Mouse (Mus musculus) hindbrain, postnatal 0 days (tissue): ENCODE measurements around the gene Nnat. TPM values are rescaled to one million over a fixed set of nuclear protein-coding genes. Genes with fewer than 3 reads are reported as not detected.
"Not testable (repeated sequence)": the region's sequence is repeated elsewhere in the genome, so short reads cannot be mapped to it uniquely, and the experiment has no call there.

Experiments
- ATAC-seq: fragments of 200-750 bp; cut with Nextera tagmentation; 2 replicates; pipeline ENCODE4 v1.8.0; 2017; ENCODE audit warnings: mild to moderate bottlenecking, moderate TSS enrichment, moderate library complexity
- DNase-seq: peaks from one replicate; pipeline ENCODE4 v3.0.0-alpha.2; 2015; ENCODE audit warnings: low spot score
- H3K27ac ChIP-seq: fragments of 300-500 bp; sonication (generic); 2 replicates; pipeline ENCODE4 v1.5.1; 2014; ENCODE audit warnings: mild to moderate bottlenecking
- H3K27me3 ChIP-seq: fragments of 300-500 bp; sonication (generic); 2 replicates; pipeline ENCODE4 v1.6.1; 2014; ENCODE audit warnings: low read length, mixed read lengths; ENCODE audit not compliant: insufficient read depth
- H3K36me3 ChIP-seq: fragments of 300-500 bp; sonication (generic); 2 replicates; pipeline ENCODE4 v1.6.1; 2014; ENCODE audit warnings: low read length, mixed read lengths; ENCODE audit not compliant: insufficient read depth
- H3K4me1 ChIP-seq: fragments of 300-500 bp; sonication (generic); 2 replicates; pipeline ENCODE4 v1.6.1; 2014; ENCODE audit warnings: antibody characterized with exemption, low read length, mixed read lengths; ENCODE audit not compliant: insufficient read depth
- H3K4me2 ChIP-seq: fragments of 300-500 bp; sonication (generic); 2 replicates; pipeline ENCODE4 v1.6.1; 2014; ENCODE audit warnings: low read depth, mild to moderate bottlenecking, low read length, moderate library complexity, mixed read lengths
- H3K4me3 ChIP-seq: fragments of 300-500 bp; sonication (generic); 2 replicates; pipeline ENCODE4 v1.5.1; 2014; ENCODE audit warnings: low read length
- H3K9ac ChIP-seq: fragments of 300-500 bp; sonication (generic); replicated peaks from 2 replicates; pipeline ENCODE4 v1.6.1; 2014; ENCODE audit warnings: mild to moderate bottlenecking, low read length, moderate library complexity, mixed read lengths
- H3K9me3 ChIP-seq: fragments of 300-500 bp; sonication (generic); 2 replicates; pipeline ENCODE4 v1.6.1; 2016; ENCODE audit warnings: low read length, mixed read lengths
- CTCF ChIP-seq: IDR thresholded peaks from 2 replicates; pipeline ENCODE4 v1.5.1; 2016; ENCODE audit warnings: antibody characterized with exemption, control low read depth, low read depth
- WGBS: fragments of 180-500 bp; shearing (Covaris S2); extraction: QIAGEN DNeasy Blood & Tissue Kit; methylation state at CpG from one replicate; pipeline ENCODE4 v1.1.7; 2014; 5-methylcytosine and 5-hydroxymethylcytosine counted together
- polyA plus RNA-seq: library from polyadenylated mRNA; unstranded; fragments of >200 nt; fragmentation: Nextera tagmentation; extraction: Ambion mirVana; gene quantifications from 2 replicates; pipeline ENCODE4 v1.2.1, GENCODE M21; 2015
- total RNA-seq: library from RNA; depleted of rRNA; stranded (reverse); fragments of >200 nt; gene quantifications from 2 replicates; pipeline ENCODE4 v1.2.3, GENCODE M21; 2014

Nnat gene
- total and polyA plus RNA-seq, 2 experiments from 2014 or later = 5,840 to 8,203 TPM

DNA sequence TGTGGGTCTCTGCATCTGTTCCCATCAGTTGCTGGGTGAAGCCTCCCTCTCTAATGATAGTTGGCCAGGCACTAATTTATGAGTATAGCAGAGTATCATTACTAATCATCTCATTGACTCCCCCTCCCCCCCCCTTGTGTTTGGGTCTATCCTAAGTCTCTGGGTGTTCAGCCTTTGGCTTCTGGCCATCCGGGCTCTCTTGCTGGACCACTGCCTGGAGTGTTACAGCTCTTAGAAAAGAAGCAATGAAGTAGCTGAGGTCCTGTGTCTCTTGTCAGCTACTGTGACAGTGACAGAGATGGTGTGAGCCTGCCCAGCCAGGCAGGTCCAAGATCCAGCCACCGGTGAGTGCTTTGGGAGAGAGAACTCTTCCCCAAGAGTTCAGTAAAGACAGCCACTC is 12.9 kb downstream of the Nnat start:
- Histone ChIP-seq H3K4me1 (no peaks in the 10 kb centered on the region), H3K36me3 (no peaks in the 10 kb centered on the region), H3K27ac (no peak overlapping the region), H3K4me2 (no peak overlapping the region), H3K9ac (no peak overlapping the region), H3K27me3 (no peaks in the 10 kb centered on the region), H3K9me3 (no peaks in the 10 kb centered on the region), H3K4me3 (no peak overlapping the region)
- 56% methylated on average over 2 of the region's 2 CpGs for WGBS
- no peak for ATAC-seq
- peak; percentile 51 for DNase-seq
- no peak for TF ChIP-seq CTCF

DNA sequence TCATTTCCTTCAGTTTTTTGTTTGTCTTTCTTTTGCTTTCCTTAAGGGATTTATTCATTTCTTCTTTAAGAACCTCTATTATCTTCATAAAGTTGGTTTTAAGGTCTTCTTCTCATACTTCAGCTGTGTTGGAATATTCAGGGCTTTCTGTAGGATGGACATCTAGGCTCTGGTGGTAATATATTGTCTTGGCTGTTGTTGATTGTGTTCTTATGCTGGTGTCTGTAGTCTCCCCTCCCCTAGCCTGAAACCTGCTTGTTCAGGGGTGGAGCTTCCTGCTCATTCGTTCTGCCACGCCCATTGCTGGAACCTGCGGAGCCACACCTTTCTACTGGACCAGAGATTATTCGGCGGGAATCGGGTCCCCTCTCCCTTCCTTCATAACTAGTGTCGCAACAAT is 25.5 kb downstream of the Nnat start:
- ATAC-seq, H3K4me2 ChIP-seq, H3K9ac ChIP-seq, H3K9me3 ChIP-seq, H3K4me1 ChIP-seq, H3K4me3 ChIP-seq, H3K36me3 ChIP-seq, DNase-seq, H3K27ac ChIP-seq, H3K27me3 ChIP-seq: not testable (repeated sequence)
- WGBS = 32% methylated on average over 7 of the region's 7 CpGs

DNA sequence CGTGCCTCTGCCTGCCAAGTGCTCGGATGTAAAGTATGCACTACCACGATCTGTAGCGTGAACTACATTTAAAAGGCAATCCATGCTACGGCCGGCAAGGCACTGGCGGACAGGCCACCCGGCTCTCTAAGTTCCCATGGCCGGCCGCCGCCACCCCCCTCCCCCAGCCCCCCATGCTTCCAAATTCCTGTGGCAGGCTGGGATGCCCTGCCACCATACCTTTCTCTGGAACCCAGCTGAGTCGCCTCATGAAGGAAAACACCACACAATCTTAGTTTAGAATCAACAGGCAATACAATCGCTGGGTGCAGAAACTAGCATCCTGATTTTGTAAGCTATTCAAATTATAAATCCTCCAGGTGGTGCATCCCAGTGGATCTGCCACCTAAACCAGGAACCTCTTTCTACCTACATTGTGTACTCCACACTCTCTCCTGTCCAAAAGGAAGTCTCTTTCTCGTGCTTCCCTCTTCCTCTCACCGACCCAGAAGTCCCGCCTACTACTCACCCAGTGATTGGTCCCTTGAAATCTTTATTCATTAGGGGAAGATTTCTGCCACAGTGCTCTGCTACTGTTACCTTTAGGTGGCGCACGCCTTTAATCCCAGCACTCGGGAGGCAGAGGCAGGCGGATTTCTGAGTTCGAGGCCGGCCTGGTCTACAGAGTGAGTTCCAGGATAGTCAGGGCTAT is 37.1 kb downstream of the Nnat start:
- TF ChIP-seq CTCF = no peak
- ATAC-seq (no peak), DNase-seq (no peak)
- no peak overlapping the region for H3K4me2 ChIP-seq
- H3K36me3 ChIP-seq = no peaks in the 10 kb centered on the region
- WGBS = 59% methylated on average over 22 of the region's 22 CpGs
- H3K27me3 ChIP-seq = no peaks in the 10 kb centered on the region
- no peak overlapping the region for H3K9ac ChIP-seq
- H3K4me1 ChIP-seq = no peaks in the 10 kb centered on the region
- no peak overlapping the region for H3K27ac ChIP-seq
- H3K9me3 ChIP-seq = no peaks in the 10 kb centered on the region
- no peak overlapping the region for H3K4me3 ChIP-seq

DNA sequence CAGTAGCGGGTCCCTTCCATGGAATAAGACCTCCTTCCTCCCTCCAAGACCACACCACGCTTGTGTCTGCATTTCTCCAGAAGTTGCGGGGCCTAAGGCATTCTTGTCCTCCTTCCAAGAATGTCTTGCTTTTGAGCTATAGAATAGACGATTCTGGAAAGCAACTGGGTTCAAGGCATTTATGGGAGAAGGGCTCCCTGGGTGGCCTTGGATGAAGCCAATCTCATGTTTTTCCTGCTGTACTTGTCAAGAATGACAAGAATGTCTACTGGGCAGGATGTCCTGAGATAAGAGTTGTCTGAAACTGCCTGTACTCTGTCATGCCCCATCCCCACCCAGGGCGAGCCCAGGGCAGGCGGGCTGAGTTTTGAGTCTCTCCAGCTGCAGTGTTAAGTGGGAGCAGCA is 41.6 kb downstream of the Nnat start:
- Histone ChIP-seq H3K36me3 (no peaks in the 10 kb centered on the region), H3K9me3 (no peaks in the 10 kb centered on the region), H3K4me3 (no peak overlapping the region), H3K27me3 (no peaks in the 10 kb centered on the region), H3K9ac (no peak overlapping the region), H3K4me2 (no peak overlapping the region), H3K4me1 (no peaks in the 10 kb centered on the region), H3K27ac (no peak overlapping the region)
- 80% methylated on average over 6 of the region's 6 CpGs for WGBS
- TF ChIP-seq CTCF = no peak
- DNase-seq = no peak
- ATAC-seq = no peak

DNA sequence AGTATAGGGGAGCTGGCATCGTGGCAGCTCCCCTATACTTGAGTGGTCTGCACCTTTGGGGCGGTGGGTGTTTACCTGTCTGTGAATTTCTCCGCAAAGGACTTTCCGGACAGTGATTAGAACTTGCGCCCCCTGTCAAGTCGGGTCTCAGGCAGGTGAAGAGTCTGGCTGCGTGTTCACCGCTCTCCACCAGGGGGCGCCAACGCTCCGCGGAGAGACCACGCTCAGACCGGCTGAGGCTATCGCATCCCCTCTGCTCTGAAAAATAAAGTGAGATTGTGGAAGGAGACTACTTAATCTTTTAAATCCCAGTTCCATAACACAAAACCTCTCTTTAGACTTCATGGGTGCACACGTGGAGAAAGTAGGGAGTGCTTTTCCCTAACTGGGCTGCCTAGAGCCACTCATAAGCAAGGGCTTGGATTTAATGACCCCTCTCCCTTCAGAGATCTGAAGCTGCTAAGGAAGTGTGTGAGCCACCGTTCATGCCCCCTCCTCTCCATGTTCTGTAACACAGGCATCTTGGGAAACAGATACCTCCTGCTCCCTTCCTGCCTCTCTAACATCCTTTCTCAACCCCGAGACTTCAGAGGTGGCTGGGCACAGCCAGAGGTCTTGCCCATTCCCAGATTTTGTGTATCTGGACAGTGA is 45.3 kb downstream of the Nnat start:
- peak; percentile 69; the same call in 1 of the 2 replicates for ATAC-seq
- DNase-seq = peak; percentile 86
- Histone ChIP-seq H3K4me3 (no peak overlapping the region), H3K9ac (no peak overlapping the region), H3K9me3 (no peaks in the 10 kb centered on the region), H3K27me3 (no peaks in the 10 kb centered on the region), H3K4me2 (no peak overlapping the region), H3K4me1 (0 out of 2 replicates have a peak, but pooled peaks cover 3% of the 10 kb centered on the region), H3K36me3 (no peaks in the 10 kb centered on the region), H3K27ac (no peak overlapping the region)
- 6% methylated on average over 18 of the region's 18 CpGs for whole genome bisulfite sequencing
- TF ChIP-seq CTCF = peak; percentile 99

DNA sequence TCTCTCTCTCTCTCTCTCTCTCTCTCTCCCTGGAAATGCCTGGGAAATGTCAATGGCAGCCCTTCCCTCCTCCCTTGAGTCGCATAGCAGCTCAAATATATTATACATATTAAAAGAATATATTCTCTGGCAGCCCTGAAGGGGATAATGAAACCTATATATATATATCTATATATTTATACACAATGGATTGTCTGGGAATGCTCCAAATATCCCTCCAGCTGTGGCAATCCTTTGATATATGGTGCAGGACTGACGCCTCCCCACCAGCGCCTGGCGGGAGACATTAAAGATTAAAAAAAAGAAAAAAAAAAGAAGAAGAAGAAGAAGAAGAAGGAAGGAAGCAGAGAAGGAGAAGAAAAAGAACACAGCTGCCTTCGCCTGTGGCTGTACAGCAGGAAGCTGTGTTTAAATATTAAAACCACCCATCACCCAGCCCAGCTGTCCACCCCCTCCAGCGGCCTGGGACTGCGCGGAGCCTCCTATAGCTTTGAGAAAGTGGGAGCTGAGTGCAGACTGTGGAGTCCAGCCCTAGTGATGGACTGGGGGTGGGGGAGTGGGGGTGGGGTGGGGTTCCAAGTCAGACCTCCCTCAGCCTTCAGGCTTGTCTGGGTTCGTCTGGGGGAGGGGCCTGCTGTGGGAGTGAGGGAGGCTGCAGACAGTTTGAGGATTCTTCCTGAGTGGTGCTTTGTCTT is 47.8 kb downstream of the Nnat start:
- Histone ChIP-seq H3K9ac (no peak overlapping the region), H3K27ac (no peak overlapping the region), H3K9me3 (no peaks in the 10 kb centered on the region), H3K4me2 (no peak overlapping the region), H3K4me1 (0 out of 2 replicates have a peak, but pooled peaks cover 3% of the 10 kb centered on the region), H3K36me3 (no peaks in the 10 kb centered on the region), H3K4me3 (no peak overlapping the region), H3K27me3 (no peaks in the 10 kb centered on the region)
- ATAC-seq = no peak
- no peak for TF ChIP-seq CTCF
- DNase-seq = no peak
- 48% methylated on average over 9 of the region's 9 CpGs for WGBS
